Mouse (Mus musculus) neural tube, embryonic 12.5 days (tissue): ENCODE data around the gene Jak3. TPM values are rescaled to one million over a fixed set of nuclear protein-coding genes. Genes with fewer than 3 reads are reported as not detected.
"Not testable (repeated sequence)": the region's sequence is repeated elsewhere in the genome, so short reads cannot be mapped to it uniquely, and the experiment has no call there.

Experiments
- ATAC-seq: fragments of 200-750 bp; cut with Nextera tagmentation; 2 replicates; pipeline ENCODE4 v1.8.0; 2017; ENCODE audit warnings: low read depth, mild to moderate bottlenecking, moderate TSS enrichment, moderate library complexity; ENCODE audit not compliant: low FRiP score
- H3K27ac ChIP-seq: fragments of 300-500 bp; sonication (generic); 2 replicates; pipeline ENCODE4 v1.5.1; 2016
- H3K27me3 ChIP-seq: fragments of 300-500 bp; sonication (generic); replicated peaks from 2 replicates; pipeline ENCODE4 v1.6.1; 2016; ENCODE audit warnings: mild to moderate bottlenecking
- H3K36me3 ChIP-seq: fragments of 300-500 bp; sonication (generic); 2 replicates; pipeline ENCODE4 v1.6.1; 2016; ENCODE audit warnings: mild to moderate bottlenecking
- H3K4me1 ChIP-seq: fragments of 300-500 bp; sonication (generic); 2 replicates; pipeline ENCODE4 v1.6.1; 2016
- H3K4me2 ChIP-seq: fragments of 300-500 bp; sonication (generic); replicated peaks from 2 replicates; pipeline ENCODE4 v1.6.1; 2016; ENCODE audit warnings: mild to moderate bottlenecking
- H3K4me3 ChIP-seq: fragments of 300-500 bp; sonication (generic); 2 replicates; pipeline ENCODE4 v1.5.1; 2016
- H3K9ac ChIP-seq: fragments of 300-500 bp; sonication (generic); 2 replicates; pipeline ENCODE4 v1.6.1; 2016; ENCODE audit warnings: mild to moderate bottlenecking
- H3K9me3 ChIP-seq: fragments of 300-500 bp; sonication (generic); 2 replicates; pipeline ENCODE4 v1.6.1; 2016; ENCODE audit warnings: mild to moderate bottlenecking
- WGBS: fragments of 180-500 bp; shearing (Covaris S2); methylation state at CpG from one replicate; pipeline ENCODE4 v1.1.7; 2016; 5-methylcytosine and 5-hydroxymethylcytosine counted together
- polyA plus RNA-seq: library from polyadenylated mRNA; unstranded; fragments of >200 nt; fragmentation: Nextera tagmentation; extraction: Ambion mirVana; gene quantifications from 2 replicates; pipeline ENCODE4 v1.2.1, GENCODE M21; 2016

Jak3 gene
- polyA plus RNA-seq, 1 experiment from 2014 or later, result 3.8 TPM

DNA sequence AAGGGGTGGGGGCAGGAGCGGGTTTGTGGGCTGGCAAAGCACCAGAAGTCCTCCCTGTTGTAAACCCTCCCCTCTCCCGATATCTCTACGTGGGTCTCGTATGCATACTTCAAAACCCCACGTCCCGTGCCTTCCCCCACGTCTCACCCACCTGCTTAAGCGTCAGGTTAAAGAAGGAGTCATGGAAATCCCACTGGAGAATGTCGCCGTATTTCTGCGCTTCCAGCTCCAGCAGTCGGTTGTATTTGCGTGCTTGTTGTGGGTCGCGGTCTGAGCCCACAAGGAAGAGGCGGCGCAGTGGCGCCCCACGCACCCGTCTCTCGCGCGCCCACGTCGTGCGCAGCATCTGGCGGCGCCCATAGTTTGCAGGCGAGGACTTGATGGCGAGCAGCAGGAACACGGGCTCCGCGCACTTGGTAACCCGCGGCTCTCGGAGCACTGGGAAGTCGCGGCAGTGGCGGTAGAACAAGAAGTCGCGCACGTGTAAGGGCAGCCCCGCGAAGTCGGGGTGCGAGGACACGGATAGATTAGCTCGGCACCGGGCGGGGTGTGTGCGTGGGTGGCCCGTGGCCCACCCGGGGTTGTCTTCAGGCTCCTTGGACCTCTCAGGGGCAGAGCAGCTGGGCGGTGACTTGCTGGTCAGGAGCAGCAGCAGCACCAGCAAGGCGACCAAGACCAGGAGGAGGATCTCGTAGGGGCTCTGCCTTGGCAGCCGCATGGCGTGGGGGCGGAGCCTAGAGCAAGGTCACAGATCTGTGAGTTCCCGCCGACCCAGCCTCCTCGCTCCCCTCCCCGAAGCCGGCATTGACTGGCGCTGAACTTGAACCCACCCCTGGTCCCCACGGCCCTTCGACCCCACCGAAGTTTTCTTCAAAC, 17.3 kb downstream of the Jak3 start:
- ATAC-seq, result no peak; the same call in 1 of the 2 replicates
- Histone ChIP-seq H3K4me2 (peak overlapping the region; percentile 33), H3K36me3 (no peaks in the 10 kb centered on the region), H3K4me3 (0 out of 2 replicates have a peak overlapping the region, but pooled peaks have one; percentile 14), H3K4me1 (peaks cover 6% of the 10 kb centered on the region; the same call in 1 of the 2 replicates), H3K27me3 (peaks cover 89% of the 10 kb centered on the region), H3K9me3 (no peaks in the 10 kb centered on the region), H3K9ac (no peak overlapping the region), H3K27ac (no peak overlapping the region)
- WGBS, result 10% methylated on average over 68 of the region's 68 CpGs

DNA sequence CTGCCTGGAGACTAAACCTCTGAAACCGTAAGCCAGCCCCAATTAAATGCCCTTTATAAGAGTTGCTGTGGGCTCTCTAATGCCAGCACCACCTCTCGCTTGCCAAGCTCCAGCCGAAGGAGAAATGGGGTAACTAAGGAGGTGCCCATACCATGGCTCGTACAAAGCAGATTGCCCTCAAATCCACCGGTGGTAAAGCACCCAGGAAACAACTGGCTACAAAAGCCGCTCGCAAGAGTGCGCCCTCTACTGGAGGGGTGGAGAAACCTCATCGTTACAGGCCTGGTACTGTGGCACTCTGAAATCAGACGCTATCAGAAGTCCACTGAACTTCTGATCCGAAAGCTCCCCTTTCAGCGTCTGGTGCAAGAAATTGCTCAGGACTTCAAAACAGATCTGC, 19.4 kb downstream of the Jak3 start:
- not testable (repeated sequence) for H3K4me2 ChIP-seq, H3K36me3 ChIP-seq, H3K27ac ChIP-seq, H3K9ac ChIP-seq, H3K4me1 ChIP-seq, H3K9me3 ChIP-seq, ATAC-seq, H3K4me3 ChIP-seq
- 61% methylated on average over 12 of the region's 12 CpGs for WGBS
- peaks cover 81% of the 10 kb centered on the region for H3K27me3 ChIP-seq

DNA sequence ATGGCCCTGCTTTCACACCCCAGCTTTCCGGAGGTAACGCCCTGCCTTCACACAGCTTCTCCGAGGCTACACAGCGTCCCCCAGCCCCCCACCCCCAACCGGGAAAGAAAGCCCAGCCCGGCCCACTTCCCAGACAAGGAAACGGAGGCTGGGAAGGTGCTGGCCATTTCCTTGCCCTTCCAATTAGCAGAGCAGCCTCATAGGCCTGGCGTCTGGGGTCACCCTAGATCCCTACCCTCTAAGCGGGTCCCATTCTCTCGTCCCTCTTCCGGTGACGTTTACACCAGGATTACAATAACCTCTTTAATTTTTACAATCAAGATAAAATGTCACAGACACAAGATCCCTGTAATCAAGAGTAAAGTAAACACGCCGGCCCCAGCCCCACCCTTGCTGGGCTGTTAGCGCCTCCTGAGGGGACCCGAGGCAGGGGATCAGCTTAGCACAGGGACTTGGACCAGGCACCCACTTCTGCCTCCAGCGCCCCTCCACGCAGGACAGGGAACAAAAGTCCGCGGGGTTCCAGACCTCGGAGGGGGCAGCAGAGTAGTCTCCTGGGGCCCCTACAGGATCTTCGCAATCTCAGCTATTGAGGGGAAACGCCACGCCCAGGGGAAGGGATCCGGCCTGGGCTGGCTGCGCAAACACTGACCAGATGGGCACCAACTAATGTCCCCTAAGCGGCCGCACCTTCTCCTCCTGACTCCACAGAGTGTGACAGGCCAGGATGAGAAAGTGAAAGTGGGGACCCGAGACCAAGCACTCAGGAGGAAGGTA, 24.6 kb downstream of the Jak3 start:
- no peaks in the 10 kb centered on the region for H3K9me3 ChIP-seq
- H3K4me3 ChIP-seq, result no peak overlapping the region
- no peak overlapping the region for H3K9ac ChIP-seq
- H3K4me2 ChIP-seq, result peak overlapping the region; percentile 14; the same call in 1 of the 2 replicates
- WGBS, result 9% methylated on average over 29 of the region's 29 CpGs
- H3K4me1 ChIP-seq, result peaks cover 8% of the 10 kb centered on the region; the same call in 1 of the 2 replicates
- peak; percentile 27; the same call in 1 of the 2 replicates for ATAC-seq
- no peak overlapping the region for H3K27ac ChIP-seq
- H3K27me3 ChIP-seq, result peaks cover 70% of the 10 kb centered on the region
- no peaks in the 10 kb centered on the region for H3K36me3 ChIP-seq

- no peak within 1 kb of the TSS for H3K4me3 ChIP-seq
These were observed 25.5 kb downstream of the Jak3 start, which contains the start of gene B3gnt3 for GRCm38 (mm10) chr8:71701414-71702086. Gene B3gnt3 (minus strand): TSS chr8:71701789.

GRCm38 (mm10) chr8:71702087-71702432, 26.0 kb downstream of the Jak3 start:
- H3K4me3 ChIP-seq, result no peak overlapping the region
- no peaks in the 10 kb centered on the region for H3K9me3 ChIP-seq
- no peaks in the 10 kb centered on the region for H3K36me3 ChIP-seq
- H3K9ac ChIP-seq, result no peak overlapping the region
- WGBS, result 42% methylated on average over 4 of the region's 4 CpGs
- ATAC-seq, result no peak
- peaks cover 69% of the 10 kb centered on the region for H3K27me3 ChIP-seq
- H3K4me2 ChIP-seq, result no peak overlapping the region
- H3K4me1 ChIP-seq, result peaks cover 8% of the 10 kb centered on the region; the same call in 1 of the 2 replicates
- H3K27ac ChIP-seq, result no peak overlapping the region

More at GRCm38 (mm10) chr8:71701414-71702086, 25.5 kb downstream of the Jak3 start, which contains the start of gene B3gnt3:
- Histone ChIP-seq H3K4me2 (peak within 1 kb of the TSS; percentile 14; the same call in 1 of the 2 replicates), H3K27me3 (peaks cover 66% of the 10 kb centered on the region), H3K27ac (no peak within 1 kb of the TSS), H3K4me1 (peaks cover 8% of the 10 kb centered on the region; the same call in 1 of the 2 replicates), H3K9ac (no peak within 1 kb of the TSS), H3K9me3 (no peaks in the 10 kb centered on the region), H3K36me3 (no peaks in the 10 kb centered on the region)
- WGBS, result 16% methylated on average over 31 of the region's 34 CpGs
- no peak for ATAC-seq

DNA sequence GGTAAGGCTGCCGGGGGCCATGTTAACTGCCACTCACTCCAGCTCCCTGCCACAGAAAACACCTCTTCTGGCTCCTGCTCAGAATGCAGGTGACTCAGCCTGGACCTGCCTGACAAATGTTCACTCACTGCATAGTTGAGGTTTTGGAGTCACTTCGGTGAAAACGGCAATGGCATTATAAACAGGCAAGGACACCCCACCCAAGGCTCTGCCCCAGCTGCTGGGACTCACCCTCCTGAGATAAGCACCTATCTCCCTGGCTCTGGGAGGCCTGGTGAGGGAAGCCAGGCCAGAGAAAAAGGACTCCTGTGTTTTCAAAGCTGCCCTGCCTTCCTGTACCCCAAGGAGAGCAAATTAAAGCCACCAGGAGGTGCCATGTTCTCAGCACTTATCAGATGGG, 26.8 kb downstream of the Jak3 start:
- ATAC-seq, result no peak
- Histone ChIP-seq H3K27ac (no peak overlapping the region), H3K27me3 (peaks cover 64% of the 10 kb centered on the region), H3K36me3 (no peaks in the 10 kb centered on the region), H3K4me2 (no peak overlapping the region), H3K9me3 (no peaks in the 10 kb centered on the region), H3K4me1 (peaks cover 8% of the 10 kb centered on the region; the same call in 1 of the 2 replicates), H3K4me3 (no peak overlapping the region), H3K9ac (no peak overlapping the region)
- 85% methylated on average over 3 of the region's 3 CpGs for WGBS

GRCm38 (mm10) chr8:71703400-71703799, 27.3 kb downstream of the Jak3 start:
- not testable (repeated sequence) for H3K4me1 ChIP-seq, H3K36me3 ChIP-seq, H3K9ac ChIP-seq, H3K27ac ChIP-seq, H3K4me2 ChIP-seq, ATAC-seq, H3K4me3 ChIP-seq, H3K9me3 ChIP-seq
- H3K27me3 ChIP-seq, result peaks cover 62% of the 10 kb centered on the region

DNA sequence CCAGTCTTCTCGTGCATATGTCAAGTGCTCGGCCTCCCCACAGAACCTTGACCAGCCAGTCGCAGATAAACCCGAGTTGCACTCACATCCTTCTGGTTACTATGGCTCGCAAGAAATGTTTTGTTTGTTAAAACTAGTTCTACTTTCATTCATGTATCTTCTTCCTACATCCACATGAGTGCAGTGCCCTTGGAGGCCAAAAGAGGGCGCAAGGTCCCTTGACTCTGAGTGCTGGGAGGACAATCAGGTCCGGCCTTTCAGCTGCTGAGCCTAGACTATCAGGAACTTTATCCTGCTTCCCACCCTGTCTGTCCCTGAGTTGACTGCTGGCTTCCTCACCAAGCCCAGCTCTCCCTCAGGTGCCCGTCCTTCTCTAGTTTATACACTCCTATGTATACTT, 31.8 kb downstream of the Jak3 start:
- Histone ChIP-seq H3K9ac (no peak overlapping the region), H3K36me3 (0 out of 2 replicates have a peak, but pooled peaks cover 8% of the 10 kb centered on the region), H3K9me3 (no peaks in the 10 kb centered on the region), H3K4me3 (no peak overlapping the region), H3K27me3 (peaks cover 37% of the 10 kb centered on the region), H3K27ac (no peak overlapping the region), H3K4me2 (no peak overlapping the region), H3K4me1 (peaks cover 8% of the 10 kb centered on the region; the same call in 1 of the 2 replicates)
- ATAC-seq, result no peak
- 41% methylated on average over 8 of the region's 8 CpGs for WGBS

DNA sequence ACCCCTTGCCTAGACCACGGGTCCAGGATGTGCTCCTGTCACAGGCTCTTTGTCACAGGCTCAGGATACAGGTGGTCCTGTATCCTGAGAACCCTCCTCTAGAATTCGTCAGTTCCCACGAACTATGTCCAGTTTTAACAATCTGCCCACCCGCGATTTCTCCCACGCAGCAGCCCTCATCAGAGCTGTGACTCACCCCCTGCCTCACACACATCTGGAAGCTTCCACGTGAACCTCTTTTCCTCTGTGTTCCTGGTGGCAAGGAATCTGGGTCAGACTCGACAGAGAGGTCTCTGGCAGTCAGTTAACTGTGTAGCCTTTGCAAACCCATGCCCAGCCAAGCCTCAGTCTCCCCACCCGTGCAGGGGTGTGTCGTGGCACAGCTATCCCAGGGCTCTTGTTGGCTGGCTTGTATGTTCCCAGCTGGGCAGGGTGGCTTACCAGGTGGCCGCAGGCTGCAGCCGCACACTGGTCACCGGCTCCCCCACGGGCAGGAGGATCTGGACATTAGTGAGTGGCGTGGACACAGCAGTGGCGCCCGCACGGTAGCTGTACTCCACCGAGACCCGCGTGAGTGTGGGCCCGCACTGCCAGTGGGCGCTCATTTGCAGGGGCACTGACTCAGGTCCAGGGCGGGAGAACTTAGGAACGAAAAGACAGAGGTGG, 33.2 kb downstream of the Jak3 start:
- Histone ChIP-seq H3K4me3 (no peak overlapping the region), H3K27me3 (peaks cover 29% of the 10 kb centered on the region), H3K4me2 (peak overlapping the region; percentile 49), H3K36me3 (peaks cover 13% of the 10 kb centered on the region; the same call in 1 of the 2 replicates), H3K9me3 (no peaks in the 10 kb centered on the region), H3K27ac (no peak overlapping the region), H3K4me1 (peaks cover 8% of the 10 kb centered on the region; the same call in 1 of the 2 replicates), H3K9ac (no peak overlapping the region)
- peak; percentile 46 for ATAC-seq
- 40% methylated on average over 25 of the region's 25 CpGs for WGBS

DNA sequence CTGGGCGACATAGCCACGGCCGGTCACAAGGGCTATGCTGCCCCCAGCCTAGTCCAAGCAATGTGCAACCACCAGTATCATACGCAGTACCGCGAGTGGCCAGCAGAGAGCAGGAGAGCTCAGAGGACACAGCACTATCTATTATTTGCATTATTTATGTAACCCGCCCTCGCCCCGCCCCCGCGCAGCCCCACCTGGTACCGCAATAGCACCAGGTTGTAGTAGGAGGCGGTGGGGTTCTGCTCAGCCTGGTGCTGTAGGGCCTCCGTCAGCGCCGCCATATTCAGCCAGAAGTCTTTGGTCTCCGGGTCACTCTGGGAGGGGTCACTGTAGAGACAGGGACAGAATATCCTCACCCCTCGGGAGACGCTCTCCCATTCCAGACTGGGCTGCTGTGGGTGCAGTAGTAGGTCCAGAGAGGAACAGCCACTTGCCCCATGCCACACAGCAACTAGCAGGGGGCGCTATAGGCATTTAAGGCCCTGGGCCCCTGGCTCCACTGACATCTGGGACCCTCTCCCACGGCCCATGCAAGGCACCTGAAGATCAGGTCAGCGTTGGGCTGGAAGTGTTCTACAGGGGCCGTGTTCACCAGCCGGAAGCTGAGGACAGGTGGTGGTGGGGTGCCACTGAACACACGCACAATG, 33.8 kb downstream of the Jak3 start:
- H3K4me3 ChIP-seq, result no peak overlapping the region
- no peaks in the 10 kb centered on the region for H3K9me3 ChIP-seq
- H3K9ac ChIP-seq, result no peak overlapping the region
- peak; percentile 59 for ATAC-seq
- peaks cover 17% of the 10 kb centered on the region; the same call in 1 of the 2 replicates for H3K36me3 ChIP-seq
- peak overlapping the region; percentile 49 for H3K4me2 ChIP-seq
- H3K27ac ChIP-seq, result no peak overlapping the region
- 20% methylated on average over 25 of the region's 25 CpGs for WGBS
- H3K27me3 ChIP-seq, result peaks cover 24% of the 10 kb centered on the region
- H3K4me1 ChIP-seq, result peaks cover 8% of the 10 kb centered on the region; the same call in 1 of the 2 replicates

DNA sequence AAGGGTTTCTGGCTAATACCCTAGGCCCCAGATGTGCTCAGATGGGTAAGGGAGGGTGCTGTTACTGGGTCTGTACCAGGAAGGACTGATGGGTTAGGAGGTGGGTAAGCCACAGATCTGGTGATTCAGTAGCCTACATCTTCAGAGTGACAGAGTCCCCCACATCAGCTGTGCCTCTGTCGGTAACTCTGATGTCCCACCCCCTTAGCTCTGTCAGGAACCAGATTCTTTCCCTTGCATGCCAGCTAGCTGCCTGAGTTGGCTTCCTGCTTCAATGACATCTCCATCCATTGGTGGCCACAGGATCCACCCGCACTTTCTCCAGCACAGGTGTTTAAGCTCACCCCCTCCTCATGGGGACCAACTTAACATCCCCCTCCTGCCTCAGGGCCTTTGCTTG, 35.5 kb downstream of the Jak3 start:
- Histone ChIP-seq H3K4me3 (no peak overlapping the region), H3K4me2 (no peak overlapping the region), H3K36me3 (peaks cover 26% of the 10 kb centered on the region), H3K9ac (no peak overlapping the region), H3K27ac (no peak overlapping the region), H3K9me3 (no peaks in the 10 kb centered on the region), H3K27me3 (peaks cover 20% of the 10 kb centered on the region), H3K4me1 (peaks cover 8% of the 10 kb centered on the region; the same call in 1 of the 2 replicates)
- 89% methylated on average over 2 of the region's 2 CpGs for WGBS
- no peak for ATAC-seq
